Mouse (Mus musculus) kidney, postnatal 10 days (tissue): ENCODE results near the gene Arrb2.
"Not testable (repeated sequence)": the region's sequence is repeated elsewhere in the genome, so short reads cannot be mapped to it uniquely, and the experiment has no call there.

Experiments used
- DNase-seq: peaks from one replicate; pipeline ENCODE4 v3.0.0; 2021; ENCODE audit warnings: mixed read lengths

The Arrb2 gene

DNA sequence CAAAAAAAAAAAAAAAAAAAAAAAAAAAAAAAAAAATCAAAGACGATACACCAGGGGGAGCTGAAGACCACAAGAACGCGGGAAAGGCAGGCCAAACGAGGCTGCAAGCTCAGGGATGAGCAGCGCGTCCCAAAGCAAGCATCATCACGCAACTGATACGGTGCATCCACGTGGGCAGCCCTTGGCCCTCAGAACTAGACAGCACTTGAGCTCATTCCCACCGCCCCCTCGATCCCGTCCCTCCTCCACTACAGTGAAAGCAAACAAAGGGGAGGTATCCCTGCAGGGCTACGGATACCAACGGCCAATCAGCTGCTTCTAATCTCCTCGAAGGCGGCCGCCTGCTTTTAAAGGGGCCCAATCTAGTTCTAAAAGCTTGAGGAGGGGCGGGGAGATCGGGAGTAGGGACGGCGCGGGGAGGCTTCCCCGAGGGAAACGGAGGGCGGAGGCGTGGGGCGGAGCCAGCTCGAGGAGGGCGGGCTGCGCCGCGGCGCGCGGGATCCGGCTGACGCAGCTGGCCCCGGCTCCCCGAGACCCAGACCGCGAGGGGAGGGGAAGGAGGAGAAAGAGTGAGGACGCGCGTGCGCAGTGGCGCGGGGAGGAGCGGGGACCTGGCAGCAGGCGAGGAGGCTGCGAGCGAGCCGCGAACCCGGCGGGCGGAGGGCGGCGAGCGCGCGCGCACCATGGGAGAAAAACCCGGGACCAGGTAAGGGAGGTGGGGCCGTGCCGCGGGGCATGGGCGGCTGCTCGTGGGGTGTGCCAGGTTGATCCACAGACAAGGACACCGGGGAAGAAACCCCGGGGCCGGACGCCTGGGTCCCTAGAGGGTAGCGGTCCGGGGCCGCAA lies at the start of gene Arrb2:
TSS of gene Arrb2 (plus strand) at position 588 of the 847 bp plus-strand sequence.
- DNase-seq: peak; percentile 99

DNA sequence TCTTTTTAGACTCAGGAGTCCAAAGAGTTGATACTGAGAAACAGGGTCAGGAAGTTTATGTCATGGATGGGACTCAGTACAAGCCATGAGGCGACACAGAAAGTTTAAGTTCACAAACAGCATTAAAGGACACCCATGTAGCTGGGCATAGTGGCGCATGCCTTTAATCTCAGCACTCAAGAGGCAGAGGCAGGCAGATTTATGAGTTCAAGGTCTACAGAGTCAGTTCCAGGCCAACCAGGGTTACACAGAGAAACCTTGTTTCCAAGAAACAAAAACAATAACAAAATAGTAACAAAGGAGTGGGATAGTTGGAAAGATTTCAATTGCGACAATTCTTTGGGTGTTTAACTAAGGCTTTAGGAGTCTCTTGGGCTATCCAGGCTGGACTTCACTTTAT lies 48.3 kb upstream of the Arrb2 start:
- DNase-seq: no peak

DNA sequence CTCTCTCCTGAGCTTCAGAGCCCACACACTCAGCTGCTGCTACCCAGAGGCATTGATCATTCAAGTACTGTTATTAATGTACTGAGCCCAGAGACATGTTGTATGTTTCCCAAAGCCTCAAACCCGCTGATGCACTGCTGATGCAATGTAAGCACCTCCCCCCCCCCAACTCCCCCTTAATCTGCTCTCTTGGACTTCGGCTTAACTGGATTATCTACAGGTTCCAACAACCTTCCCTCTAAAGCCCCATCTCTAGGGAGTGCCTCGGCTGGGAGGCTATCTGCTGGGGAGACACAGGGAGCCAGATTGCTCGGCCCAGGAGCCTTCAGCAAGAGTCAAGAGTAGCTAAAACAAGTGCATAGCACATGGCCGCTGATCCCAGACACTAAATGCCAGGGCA lies 45.0 kb upstream of the Arrb2 start:
- no peak for DNase-seq

DNA sequence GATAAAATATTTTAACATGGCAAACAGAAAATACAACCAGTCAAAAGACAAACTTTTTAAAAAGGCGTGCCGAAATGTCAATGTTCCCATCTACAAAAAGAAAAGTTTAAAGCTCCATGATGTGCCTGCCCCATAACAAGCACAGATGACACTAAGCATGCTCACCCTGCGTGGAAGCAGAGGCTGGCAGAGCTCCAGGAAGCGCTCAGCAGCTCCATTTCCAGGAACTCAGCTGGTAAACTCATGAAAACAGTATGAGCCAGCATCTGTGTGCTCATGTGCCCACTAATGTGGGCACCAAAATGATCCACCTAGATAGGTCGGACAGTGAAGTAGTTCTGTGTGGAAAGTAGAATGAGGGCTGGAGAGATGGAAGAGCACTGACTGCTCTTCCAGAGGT lies 43.0 kb upstream of the Arrb2 start:
- DNase-seq: peak; percentile 34

DNA sequence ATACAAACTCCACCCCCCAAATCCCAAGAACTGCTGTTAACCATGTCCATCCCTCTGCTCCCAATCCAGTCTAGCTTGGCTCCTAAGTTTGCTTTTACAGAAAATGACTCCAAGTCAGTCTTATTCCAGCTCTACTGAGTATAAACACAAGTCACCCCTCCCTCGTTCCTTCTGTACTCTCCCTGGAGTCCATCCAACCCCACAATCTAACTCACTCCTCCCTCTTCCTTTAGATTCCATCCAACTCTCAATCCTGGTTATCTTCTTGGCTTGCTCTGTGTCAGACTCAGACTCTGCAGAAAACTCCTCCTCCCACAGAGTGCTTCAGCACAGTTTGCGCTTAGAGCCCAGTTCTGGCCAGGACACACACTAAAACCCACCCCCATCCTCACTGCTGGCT lies 28.8 kb upstream of the Arrb2 start:
- peak; percentile 33 for DNase-seq

DNA sequence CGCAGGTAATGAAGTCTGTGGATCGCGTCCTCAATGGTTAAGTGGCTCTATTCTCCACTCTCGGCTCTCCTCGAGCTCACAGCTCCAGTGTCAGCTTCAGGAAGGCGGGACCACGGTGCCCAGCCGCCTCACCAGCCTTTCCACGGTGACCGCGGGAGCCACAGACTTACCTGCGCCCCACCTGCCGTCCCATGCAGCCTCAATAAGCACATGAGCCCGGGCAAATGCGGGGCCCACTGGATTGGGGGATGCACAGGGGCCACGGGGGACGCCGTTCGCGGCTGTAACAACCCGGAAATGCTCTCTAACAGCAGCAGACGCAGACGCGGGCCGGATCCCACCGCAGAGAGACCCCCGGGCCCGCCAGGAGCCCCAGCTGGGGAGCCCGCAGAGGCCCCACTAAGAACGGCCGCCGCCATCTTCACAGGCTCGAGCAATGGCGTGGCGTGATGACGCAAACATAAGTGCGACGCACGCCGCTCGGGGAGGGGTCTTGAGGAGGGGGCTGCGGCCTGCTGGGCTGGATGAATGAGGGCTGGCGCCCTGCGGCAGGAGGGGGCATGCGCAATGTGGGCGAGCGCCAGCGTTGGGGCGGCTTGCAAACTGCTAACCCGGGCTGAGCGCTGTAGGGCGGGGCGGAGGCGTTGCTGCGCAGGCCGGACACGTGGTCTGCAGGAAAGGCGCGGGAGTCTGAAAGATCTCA lies 22.7 kb upstream of the Arrb2 start, which contains the start of gene Pelp1:
TSS of gene Pelp1 (minus strand) at position 438 of the 703 bp plus-strand sequence.
- DNase-seq: peak; percentile 95

DNA sequence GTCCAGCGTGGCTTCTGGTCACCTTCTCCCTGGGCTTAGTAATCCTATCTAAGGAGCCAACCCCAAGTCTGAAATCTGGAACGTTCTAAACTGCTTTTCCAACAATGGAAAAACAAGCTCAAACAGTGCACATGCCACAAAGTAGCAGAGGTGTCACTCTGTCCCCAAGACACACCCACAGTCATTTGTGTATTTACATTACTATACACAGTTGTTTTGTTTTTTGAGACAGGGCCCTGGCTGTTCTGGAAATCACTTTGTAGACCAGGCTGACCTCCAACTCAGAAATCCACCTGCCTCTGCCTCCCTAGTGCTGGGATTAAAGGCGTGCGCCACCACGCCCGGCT lies 22.2 kb upstream of the Arrb2 start:
- no peak for DNase-seq

DNA sequence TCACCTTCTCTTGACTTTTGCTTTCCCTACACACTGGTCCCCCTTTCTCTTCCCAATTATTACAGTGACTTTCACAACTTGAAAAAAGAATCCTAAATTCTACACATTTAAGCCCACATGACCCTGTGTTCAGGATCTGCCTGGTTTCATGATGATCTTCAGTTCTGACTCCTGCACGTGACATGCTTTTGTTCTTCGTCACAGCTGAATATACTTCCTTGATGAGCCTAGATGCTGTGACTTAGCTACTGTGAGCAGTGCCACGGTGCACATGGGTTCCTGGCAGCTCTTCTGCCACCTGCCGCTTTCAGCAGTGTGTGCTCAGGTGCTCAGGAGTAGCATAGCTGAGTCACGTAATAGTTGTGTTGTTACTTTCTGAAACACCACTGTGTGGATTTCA lies 19.8 kb upstream of the Arrb2 start:
- DNase-seq: no peak

DNA sequence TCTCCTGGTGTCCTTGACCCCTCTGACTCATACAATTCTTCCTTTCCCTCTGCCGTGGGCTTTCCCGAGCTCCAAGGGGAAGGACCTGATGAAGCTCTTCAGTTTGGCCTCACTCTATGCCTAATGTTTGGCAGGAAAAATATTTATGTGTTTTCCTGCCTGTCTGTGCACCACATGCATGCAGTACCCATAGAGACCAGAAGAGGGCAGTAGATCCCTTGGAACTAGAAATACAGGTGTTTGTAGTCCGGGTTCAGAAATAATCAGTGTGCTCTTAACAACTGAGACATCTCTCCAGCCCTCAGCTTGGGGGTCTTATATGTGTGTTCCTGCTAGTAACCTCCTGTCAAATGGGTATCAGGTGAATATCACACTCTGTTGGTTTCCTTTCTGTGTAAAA lies 18.5 kb upstream of the Arrb2 start:
- DNase-seq: peak; percentile 88

DNA sequence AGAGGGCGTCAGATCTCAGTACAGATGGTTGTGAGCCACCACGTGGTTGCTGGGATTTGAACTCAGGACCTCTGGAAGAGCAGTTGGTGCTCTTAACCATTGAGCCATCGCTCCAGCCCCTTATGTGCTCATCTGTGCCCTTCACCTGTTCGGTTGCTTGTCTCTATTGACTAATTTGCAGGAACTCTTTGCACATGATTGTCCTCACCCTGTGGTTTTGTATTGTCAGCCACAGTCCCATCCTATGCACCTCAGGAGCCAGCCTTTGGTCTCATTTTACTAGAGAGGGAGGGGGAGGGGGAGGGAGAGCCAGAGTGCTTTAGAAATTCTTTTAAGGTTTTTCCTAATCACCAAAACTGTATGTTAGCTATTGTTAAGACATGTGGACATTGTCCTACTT lies 14.2 kb upstream of the Arrb2 start:
- no peak for DNase-seq

DNA sequence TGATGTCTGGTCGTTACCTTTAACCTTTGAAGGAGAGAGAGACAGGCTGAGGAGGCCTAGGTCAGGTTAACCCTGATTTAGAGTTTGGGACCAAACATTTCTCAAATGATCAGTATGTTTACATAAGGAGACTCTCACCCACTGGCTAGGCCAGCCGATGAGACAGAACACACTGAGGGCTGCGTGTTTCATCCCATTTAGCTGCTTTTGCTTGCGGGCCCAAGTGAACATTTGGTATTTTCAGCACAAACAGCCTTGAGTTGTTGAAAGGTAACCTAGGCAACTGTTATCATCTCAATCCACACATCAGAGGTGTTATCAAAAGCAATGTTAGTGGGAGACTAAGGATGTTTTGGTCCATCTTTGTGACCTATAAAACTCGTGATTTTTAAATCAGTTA lies 12.9 kb upstream of the Arrb2 start:
- no peak for DNase-seq

DNA sequence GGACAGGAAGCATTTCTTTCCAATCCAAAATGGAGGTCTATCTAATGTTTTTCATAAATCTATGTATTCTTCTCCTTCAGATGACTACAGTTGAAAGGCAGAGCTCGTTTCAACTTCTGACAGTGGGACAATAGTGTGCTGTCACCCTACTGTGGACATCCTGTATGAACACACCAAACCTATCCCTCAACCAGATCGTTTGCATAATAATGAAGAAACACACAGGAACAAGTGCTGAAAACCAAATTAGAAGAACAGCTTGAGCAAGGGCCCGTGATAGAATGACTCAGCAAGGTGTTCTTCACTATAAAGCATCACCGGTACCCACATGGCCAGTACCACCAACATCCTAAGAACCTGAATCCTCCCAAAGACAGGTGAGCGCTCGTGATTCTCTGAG lies 5.8 kb upstream of the Arrb2 start:
- not testable (repeated sequence) for DNase-seq

DNA sequence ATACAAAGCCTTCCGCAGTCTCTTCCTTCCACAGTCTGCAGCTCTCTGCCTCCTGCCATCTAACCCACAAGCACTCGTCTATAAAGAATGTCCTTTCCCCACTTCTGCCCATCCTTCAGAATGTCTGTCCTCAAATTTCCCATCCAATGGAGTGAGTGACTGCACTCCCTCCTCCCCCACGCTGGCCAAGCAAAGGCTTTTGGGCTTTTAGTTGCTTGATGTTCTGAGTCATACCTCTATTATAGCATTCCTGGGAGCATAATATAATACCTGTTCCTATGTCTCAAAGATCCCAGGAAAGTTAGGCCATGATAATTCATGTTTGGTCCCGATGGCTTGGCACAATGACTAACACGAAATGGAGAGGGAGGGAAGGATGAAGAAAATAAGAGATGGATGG lies 861 bp upstream of the Arrb2 start:
- DNase-seq: no peak

DNA sequence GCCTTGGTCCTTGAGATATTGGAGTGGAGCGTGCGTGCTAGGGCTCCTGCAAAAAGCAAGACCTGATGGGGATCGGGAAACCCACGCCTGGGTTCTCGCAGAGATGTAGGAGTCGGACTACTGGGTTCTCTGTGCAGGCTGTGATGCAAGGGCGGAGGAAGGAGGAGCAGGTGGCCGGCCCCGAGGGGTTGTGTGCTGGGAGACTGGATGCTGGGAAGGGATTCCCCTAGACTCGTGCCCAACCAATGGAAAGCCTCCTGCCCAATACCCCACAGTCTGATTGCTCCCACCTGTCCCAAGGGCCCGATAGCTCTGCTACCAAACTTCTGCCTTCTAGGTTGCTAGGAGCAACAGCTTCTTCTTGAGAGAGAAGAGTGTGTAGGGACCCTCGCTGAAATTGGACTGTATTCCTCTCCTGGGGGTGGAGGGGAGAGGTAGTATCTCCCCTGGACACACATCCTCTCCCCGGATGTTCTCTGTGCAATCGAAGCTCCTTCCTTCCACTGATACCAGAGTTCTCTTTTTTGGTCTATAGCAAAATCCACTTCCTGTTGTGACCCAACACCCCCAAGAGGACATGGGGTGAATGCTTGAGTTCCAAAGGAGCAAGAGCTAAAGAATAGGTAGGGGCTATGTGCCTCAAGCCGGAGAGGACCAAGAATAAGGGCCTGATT lies 597 bp downstream of the Arrb2 start:
- no peak for DNase-seq

DNA sequence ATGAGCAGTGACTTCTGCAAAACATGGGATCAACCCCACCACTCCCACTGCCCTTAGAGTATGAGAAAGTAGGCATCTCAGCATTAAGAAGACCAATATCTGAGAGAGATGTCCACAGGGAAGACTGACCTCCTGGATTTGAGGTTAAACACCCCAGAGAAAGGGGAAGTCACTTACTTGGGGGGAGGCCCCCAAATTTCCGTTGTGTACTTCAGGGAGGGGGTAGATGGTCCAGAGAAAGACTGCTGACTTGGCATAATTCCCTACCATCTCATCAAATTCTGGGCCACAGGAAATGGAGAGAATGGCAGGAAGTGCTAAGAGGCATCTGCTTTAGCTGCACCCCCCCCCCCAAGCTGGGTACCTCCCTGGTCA lies 1.1 kb downstream of the Arrb2 start:
- DNase-seq: peak; percentile 24

DNA sequence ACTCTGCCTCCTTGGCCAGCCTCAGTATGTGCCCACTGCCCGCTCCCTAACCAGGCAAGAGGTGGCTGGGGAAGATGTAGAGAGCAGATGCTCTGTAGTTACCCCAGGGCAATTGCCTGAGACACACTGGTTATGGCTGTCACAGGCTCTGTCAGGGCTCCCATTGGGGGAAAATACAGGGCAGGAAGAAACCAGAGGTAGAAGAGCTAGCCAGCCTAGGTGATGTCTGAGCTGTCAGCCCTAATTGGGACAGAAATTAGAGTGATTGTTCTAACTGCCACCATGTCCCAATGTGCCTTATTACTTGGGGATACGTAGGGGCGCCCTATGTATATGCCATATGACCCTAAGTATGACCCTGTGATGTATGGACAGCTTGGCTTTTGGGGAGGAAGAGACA lies 1.5 kb downstream of the Arrb2 start:
- DNase-seq: no peak

DNA sequence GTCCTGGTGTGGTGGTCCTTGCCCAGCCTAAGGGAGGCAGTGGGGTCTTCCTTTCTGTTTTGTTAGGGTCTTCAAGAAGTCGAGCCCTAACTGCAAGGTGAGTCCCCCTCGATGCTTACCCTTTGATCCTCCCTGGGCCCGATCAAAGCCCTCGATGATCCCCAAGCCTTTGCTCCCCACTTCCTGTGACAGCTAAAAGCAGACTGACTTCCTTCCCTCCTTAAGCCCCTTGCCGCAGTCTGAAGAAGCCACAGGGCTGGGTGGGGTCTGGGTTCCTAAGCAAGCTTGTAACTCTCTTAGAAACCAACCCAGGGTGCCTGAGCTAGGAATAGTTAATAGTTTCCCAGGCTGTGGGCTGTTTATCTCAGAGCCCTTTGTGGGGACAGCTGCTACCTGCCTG lies 3.0 kb downstream of the Arrb2 start:
- DNase-seq: no peak

DNA sequence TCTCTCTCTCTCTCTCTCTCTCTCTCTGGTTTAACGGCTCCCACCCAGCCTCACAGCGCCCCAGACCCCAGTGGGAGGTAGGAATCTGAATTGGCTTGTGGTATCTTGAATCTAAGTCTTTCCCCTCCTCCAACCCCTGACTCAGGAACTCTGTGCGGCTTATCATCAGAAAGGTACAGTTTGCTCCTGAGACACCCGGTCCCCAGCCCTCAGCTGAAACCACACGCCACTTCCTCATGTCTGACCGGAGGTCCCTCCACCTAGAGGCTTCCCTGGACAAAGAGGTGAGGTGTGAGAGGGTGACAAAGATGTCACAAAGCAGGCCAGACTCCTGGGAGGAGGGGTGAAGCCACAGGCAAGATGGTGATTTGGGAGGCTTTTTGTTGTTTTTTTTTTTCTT lies 5.0 kb downstream of the Arrb2 start:
- DNase-seq: no peak

DNA sequence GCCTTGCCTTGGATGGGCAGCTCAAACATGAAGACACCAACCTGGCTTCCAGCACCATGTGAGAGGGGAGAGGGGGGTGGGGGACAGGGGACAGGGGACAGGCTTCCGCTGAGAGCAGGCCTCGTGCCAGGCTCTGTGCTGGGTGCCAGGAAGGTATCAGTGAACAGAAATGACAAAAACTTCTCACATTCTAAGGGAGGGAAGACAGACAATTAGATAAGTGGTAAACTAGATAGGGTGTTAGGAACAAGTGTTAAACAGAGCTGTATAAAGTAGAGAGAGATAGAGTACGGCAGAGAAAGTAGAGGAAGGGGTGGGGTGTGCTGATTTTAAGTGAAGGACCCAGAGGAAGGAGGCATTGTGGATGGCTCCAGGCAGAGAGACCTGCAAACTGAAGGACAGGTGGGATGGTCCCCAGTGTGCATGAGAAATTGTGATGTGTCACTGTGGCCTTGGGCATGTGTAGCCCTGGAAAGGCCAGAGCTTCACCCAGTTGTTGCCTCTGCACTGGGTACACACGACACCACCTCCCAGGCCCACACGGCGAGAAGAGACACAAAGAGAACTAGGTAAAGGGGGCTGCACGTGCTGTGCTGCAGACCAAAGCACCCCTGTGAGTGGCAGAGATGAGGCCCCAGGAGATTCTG lies 6.4 kb downstream of the Arrb2 start:
- no peak for DNase-seq

DNA sequence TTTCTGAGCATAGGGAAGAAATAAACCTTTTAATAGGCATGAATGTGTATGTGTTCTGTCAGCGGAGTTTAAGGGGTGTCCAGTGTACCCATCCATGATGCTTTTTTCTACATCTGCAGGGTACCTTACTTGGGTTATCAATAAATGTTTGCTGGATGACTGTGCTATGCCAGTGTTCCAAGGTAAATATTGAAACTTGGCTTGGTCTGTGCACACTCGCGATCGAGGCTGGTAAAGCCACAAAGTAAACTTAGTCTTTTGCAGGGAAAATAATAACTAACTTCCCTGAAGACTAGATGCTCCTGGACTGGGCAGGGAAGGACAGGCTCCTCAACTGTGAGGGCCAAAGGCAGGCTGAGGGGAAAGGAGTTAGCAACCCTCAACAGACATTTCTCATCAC lies 8.2 kb downstream of the Arrb2 start:
- DNase-seq: no peak

DNA sequence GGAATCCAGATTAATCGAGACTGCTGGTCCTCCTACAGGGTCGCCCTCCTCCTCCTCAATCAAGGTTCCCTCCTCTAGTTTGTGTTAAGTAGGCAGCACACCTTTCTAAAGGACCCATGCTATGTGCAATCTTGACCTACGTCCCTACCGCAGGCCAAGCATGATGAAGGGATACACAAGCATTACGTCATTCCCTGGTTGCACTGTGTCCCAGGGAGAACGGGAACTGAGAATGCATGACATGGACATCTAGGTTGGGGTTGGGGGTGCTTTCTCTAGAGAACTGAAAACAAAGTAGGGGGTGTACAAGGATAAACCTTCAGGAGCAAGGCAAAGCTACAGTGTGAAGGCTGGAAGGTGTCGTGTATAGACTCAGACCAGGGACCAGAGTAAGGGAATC lies 9.4 kb downstream of the Arrb2 start:
- no peak for DNase-seq

DNA sequence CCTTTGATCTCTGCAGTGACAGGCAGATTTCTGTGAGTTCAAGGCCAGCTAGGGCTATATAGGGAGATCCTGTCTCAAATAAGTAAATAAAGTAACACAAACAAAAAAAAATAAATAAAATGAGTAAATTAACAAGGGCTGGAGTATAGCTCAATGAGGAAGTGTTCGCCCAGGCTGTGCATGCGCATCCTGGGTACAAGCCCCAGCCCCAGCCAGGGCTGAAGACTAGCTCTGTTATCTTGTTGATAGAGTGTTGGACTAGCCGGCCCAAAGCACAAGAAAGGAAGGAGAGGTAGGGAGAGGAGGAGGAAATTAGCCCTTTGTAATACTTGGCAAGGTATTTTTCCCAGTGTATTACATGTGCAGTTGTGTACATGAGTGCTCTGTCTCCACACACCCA lies 11.5 kb downstream of the Arrb2 start:
- DNase-seq: no peak

DNA sequence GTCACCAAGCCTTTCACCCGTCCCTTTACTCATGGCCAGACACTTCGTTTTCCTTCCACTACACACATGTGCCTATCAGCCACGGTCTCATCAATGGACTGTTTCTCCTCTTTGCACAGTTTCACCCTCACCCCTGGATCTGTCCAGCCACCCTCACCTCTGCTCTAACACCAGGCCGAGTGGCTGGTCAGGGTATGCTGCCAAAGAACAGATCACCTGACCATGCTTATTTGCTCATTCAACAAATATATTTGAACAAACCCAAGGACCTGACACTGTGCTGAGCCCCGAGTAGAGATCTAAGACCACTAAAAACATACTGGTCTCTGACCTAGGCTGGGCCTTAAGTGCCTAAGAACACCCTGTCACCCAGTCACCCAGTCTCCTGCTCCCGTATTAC lies 12.2 kb downstream of the Arrb2 start:
- no peak for DNase-seq

DNA sequence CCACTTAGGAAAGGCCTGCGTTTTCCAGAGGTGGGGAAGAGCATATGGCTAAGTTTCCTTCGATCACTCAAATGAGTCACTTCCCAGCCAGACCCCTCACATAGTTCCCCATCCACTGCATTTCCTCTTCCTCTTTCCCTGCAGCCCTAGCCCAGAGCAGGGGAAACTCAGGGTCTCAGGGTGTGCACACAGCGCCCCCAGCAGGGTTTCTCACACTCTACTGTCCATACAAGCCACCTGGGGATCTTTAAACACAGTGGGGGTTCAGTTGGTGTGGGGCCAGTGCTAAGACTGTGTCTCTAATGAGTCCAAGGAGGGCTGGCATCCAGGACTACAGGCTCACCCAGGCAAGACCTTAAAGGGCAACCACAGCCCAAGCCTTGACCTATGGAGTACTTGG lies 14.3 kb downstream of the Arrb2 start:
- no peak for DNase-seq
